Mouse (Mus musculus) mesoderm, embryonic 11.5 days (tissue): ENCODE data around the gene Ccdc33.

ENCODE experiments used
- DNase-seq: peaks from one replicate; pipeline ENCODE4 v3.0.0-alpha.2; 2012; ENCODE audit warnings: low read depth, low spot score

The Ccdc33 gene

GRCm38 (mm10) chr9:58118671-58119070 is at the start of gene Ccdc33:
Gene Ccdc33, minus strand, starts transcription at chr9:58118823.
- no peak for DNase-seq

- DNase-seq = no peak
These were observed 47.2 kb upstream of the Ccdc33 start for GRCm38 (mm10) chr9:58165779-58166178.

GRCm38 (mm10) chr9:58163146-58163545 is 44.5 kb upstream of the Ccdc33 start:
- DNase-seq = no peak

- no peak for DNase-seq
These were observed 43.5 kb upstream of the Ccdc33 start for GRCm38 (mm10) chr9:58162173-58162572.

- no peak for DNase-seq
These were observed 41.7 kb upstream of the Ccdc33 start for GRCm38 (mm10) chr9:58160315-58160714.

GRCm38 (mm10) chr9:58159855-58160254 is 41.2 kb upstream of the Ccdc33 start:
- DNase-seq = no peak

- peak; percentile 77 for DNase-seq
These were observed 40.1 kb upstream of the Ccdc33 start for GRCm38 (mm10) chr9:58158541-58159311.

- DNase-seq = no peak
These were observed 39.2 kb upstream of the Ccdc33 start for GRCm38 (mm10) chr9:58157838-58158237.

- DNase-seq = no peak
These were observed 38.4 kb upstream of the Ccdc33 start for GRCm38 (mm10) chr9:58156819-58157560.

GRCm38 (mm10) chr9:58155366-58155765 is 36.7 kb upstream of the Ccdc33 start:
- peak; percentile 57 for DNase-seq

GRCm38 (mm10) chr9:58153095-58153494 is 34.5 kb upstream of the Ccdc33 start:
- DNase-seq = no peak

GRCm38 (mm10) chr9:58150733-58151361 is 32.2 kb upstream of the Ccdc33 start:
- DNase-seq = no peak

- DNase-seq = no peak
These were observed 30.2 kb upstream of the Ccdc33 start for GRCm38 (mm10) chr9:58148806-58149205.

GRCm38 (mm10) chr9:58145417-58145816 is 26.8 kb upstream of the Ccdc33 start:
- DNase-seq = no peak

GRCm38 (mm10) chr9:58144664-58145063 is 26.0 kb upstream of the Ccdc33 start:
- no peak for DNase-seq

- DNase-seq = no peak
These were observed 24.8 kb upstream of the Ccdc33 start for GRCm38 (mm10) chr9:58143419-58143818.

- DNase-seq = no peak
These were observed 21.3 kb upstream of the Ccdc33 start for GRCm38 (mm10) chr9:58139947-58140346.

GRCm38 (mm10) chr9:58135921-58136321 is 17.3 kb upstream of the Ccdc33 start:
- no peak for DNase-seq

GRCm38 (mm10) chr9:58134906-58135305 is 16.3 kb upstream of the Ccdc33 start:
- peak; percentile 72 for DNase-seq

GRCm38 (mm10) chr9:58133893-58134884 is 15.6 kb upstream of the Ccdc33 start:
- DNase-seq = peak; percentile 82

- no peak for DNase-seq
These were observed 13.1 kb upstream of the Ccdc33 start for GRCm38 (mm10) chr9:58131735-58132134.
